Mouse (Mus musculus) liver, embryonic 16.5 days (tissue): ENCODE results near the gene Ank. TPM values are rescaled to one million over a fixed set of nuclear protein-coding genes. Genes with fewer than 3 reads are reported as not detected.
A peak's percentile ranks its signal among the peaks of the same experiment; 100 is the strongest.

Source experiments
- ATAC-seq: fragments of 200-750 bp; cut with Nextera tagmentation; 2 replicates; pipeline ENCODE4 v1.8.0; 2017; ENCODE audit warnings: low read depth, mild to moderate bottlenecking, moderate number of reproducible peaks, moderate library complexity
- H3K27ac ChIP-seq: fragments of 300-500 bp; sonication (generic); 2 replicates; pipeline ENCODE4 v1.5.1; 2014; ENCODE audit warnings: mild to moderate bottlenecking, low read length
- H3K27me3 ChIP-seq: fragments of 300-500 bp; sonication (generic); 2 replicates; pipeline ENCODE4 v1.6.1; 2014; ENCODE audit warnings: low read depth, low read length, mixed read lengths; ENCODE audit not compliant: control insufficient read depth, insufficient read depth
- H3K36me3 ChIP-seq: fragments of 300-500 bp; sonication (generic); 2 replicates; pipeline ENCODE4 v1.6.1; 2014; ENCODE audit warnings: mild to moderate bottlenecking; ENCODE audit not compliant: control insufficient read depth, insufficient read depth
- H3K4me1 ChIP-seq: fragments of 300-500 bp; sonication (generic); 2 replicates; pipeline ENCODE4 v1.6.1; 2014; ENCODE audit warnings: low read depth, low read length, mixed read lengths; ENCODE audit not compliant: control insufficient read depth
- H3K4me2 ChIP-seq: fragments of 300-500 bp; sonication (generic); 2 replicates; pipeline ENCODE4 v1.6.1; 2014; ENCODE audit warnings: low read depth, low read length, mixed read lengths
- H3K4me3 ChIP-seq: fragments of 300-500 bp; sonication (generic); 2 replicates; pipeline ENCODE4 v1.5.1; 2014; ENCODE audit warnings: low read depth, mild to moderate bottlenecking, low read length
- H3K9ac ChIP-seq: fragments of 300-500 bp; sonication (generic); 2 replicates; pipeline ENCODE4 v1.6.1; 2014; ENCODE audit warnings: low read depth, low read length
- H3K9me3 ChIP-seq: fragments of 300-500 bp; sonication (generic); replicated peaks from 2 replicates; pipeline ENCODE4 v1.6.1; 2016; ENCODE audit warnings: low read length; ENCODE audit not compliant: control insufficient read depth
- WGBS: fragments of 180-500 bp; shearing (Covaris S2); extraction: QIAGEN DNeasy Blood & Tissue Kit; methylation state at CpG from one replicate; pipeline ENCODE4 v1.1.7; 2014; ENCODE audit not compliant: insufficient replicate concordance; 5-methylcytosine and 5-hydroxymethylcytosine counted together
- polyA plus RNA-seq: library from polyadenylated mRNA; unstranded; fragments of >200 nt; fragmentation: Nextera tagmentation; extraction: Ambion mirVana; gene quantifications from 2 replicates; pipeline ENCODE4 v1.2.1, GENCODE M21; 2015

Gene Ank
- polyA plus RNA-seq, 1 experiment from 2014 or later = 6.6 TPM

DNA sequence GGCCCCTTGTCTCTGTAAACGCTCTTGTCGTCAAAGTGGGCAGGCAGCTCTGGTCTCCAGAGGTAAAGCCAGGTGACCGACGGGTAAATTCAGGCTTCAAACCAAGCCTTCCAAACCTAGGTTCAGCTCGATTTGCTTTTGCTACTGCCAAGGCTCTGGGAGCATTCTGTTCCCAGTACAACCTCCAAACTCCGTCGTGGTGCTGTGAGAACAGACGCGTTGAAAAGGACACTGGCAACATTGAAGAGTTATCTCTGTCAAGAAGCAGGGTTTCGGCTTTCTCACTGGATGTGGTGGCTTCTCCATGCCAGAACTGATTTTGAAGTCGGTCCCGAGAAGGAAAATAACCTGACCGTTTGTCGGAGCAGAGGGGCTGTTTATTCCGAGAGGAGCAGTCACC lies 9.5 kb downstream of the Ank start:
- no peaks in the 10 kb centered on the region for H3K9me3 ChIP-seq
- 75% methylated on average over 15 of the region's 15 CpGs for WGBS
- ATAC-seq = no peak
- H3K27me3 ChIP-seq = no peaks in the 10 kb centered on the region
- H3K4me1 ChIP-seq = peaks cover 42% of the 10 kb centered on the region
- no peak overlapping the region for H3K27ac ChIP-seq
- H3K36me3 ChIP-seq = no peaks in the 10 kb centered on the region
- no peak overlapping the region for H3K9ac ChIP-seq
- no peak overlapping the region for H3K4me2 ChIP-seq
- H3K4me3 ChIP-seq = no peak overlapping the region

DNA sequence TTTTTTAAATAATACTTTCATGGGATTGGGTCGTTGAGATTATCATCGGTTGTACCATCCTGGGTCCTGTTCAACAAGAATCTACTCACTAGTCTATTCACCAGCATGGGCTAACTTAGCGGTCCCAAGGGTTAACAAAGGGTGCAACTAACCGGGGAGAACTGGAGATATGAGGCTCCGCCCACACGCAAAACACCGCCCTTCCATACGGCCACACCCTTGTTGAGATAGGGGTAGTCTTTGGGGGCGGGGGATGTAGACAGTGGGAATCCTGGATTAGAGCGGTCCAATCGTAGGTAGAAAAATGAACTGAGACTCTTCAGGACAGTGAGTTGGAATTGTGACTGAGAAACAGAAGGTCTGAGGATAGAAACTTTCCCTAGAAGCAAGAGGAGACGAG lies 10.2 kb downstream of the Ank start:
- ATAC-seq = peak; percentile 60
- WGBS = 49% methylated on average over 12 of the region's 12 CpGs
- Histone ChIP-seq H3K9me3 (no peaks in the 10 kb centered on the region), H3K9ac (no peak overlapping the region), H3K4me1 (peaks cover 42% of the 10 kb centered on the region), H3K4me3 (no peak overlapping the region), H3K27ac (no peak overlapping the region; the same call in 1 of the 2 replicates), H3K36me3 (no peaks in the 10 kb centered on the region), H3K27me3 (no peaks in the 10 kb centered on the region), H3K4me2 (no peak overlapping the region; the same call in 1 of the 2 replicates)

DNA sequence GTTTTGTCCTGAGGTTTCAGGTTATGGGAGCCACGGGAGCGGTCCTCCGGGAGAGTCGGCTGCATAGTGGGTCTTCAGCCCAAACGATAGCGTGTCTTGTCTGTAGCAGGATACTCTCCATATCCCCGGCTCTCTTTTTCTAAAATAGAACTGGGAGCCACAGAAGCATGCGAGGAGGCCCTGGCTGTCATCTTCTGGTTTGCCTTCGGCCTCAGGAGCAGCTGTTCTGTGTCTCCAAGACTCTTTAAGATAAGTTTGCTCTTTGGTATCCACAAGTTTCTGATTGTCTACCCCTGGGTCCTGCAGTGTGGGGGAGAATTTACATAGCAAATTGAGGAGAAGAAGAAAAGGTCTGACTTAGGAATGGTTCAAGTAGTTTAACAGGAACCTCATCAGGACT lies 10.7 kb downstream of the Ank start:
- Histone ChIP-seq H3K4me1 (peaks cover 42% of the 10 kb centered on the region), H3K27ac (peak overlapping the region; percentile 60), H3K9me3 (no peaks in the 10 kb centered on the region), H3K9ac (no peak overlapping the region), H3K27me3 (no peaks in the 10 kb centered on the region), H3K36me3 (no peaks in the 10 kb centered on the region), H3K4me2 (no peak overlapping the region), H3K4me3 (no peak overlapping the region)
- 88% methylated on average over 9 of the region's 9 CpGs for WGBS
- ATAC-seq = no peak

DNA sequence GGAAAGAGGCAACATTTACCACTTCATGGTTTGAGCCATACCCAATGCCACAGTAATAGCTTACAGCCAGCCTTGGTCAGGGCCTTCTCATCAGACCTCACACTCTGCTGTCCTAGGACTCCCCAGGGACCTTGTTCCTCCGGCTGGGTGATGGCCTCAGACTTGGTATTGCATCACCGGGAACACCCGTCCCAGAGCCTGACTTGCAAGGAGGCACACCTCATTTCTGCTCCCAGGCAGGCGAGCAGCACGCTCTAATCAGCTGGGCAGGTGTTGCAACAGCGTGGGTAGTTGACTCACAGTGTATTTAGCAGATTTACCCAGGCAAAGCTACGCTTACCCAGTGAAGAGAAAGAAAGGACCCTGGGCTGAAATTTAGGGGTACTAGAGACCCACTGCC lies 11.2 kb downstream of the Ank start:
- Histone ChIP-seq H3K4me3 (no peak overlapping the region), H3K9me3 (no peaks in the 10 kb centered on the region), H3K27ac (peak overlapping the region; percentile 60), H3K9ac (no peak overlapping the region), H3K4me2 (no peak overlapping the region), H3K4me1 (peaks cover 42% of the 10 kb centered on the region), H3K36me3 (no peaks in the 10 kb centered on the region), H3K27me3 (no peaks in the 10 kb centered on the region)
- peak; percentile 83 for ATAC-seq
- 50% methylated on average over 7 of the region's 7 CpGs for WGBS

DNA sequence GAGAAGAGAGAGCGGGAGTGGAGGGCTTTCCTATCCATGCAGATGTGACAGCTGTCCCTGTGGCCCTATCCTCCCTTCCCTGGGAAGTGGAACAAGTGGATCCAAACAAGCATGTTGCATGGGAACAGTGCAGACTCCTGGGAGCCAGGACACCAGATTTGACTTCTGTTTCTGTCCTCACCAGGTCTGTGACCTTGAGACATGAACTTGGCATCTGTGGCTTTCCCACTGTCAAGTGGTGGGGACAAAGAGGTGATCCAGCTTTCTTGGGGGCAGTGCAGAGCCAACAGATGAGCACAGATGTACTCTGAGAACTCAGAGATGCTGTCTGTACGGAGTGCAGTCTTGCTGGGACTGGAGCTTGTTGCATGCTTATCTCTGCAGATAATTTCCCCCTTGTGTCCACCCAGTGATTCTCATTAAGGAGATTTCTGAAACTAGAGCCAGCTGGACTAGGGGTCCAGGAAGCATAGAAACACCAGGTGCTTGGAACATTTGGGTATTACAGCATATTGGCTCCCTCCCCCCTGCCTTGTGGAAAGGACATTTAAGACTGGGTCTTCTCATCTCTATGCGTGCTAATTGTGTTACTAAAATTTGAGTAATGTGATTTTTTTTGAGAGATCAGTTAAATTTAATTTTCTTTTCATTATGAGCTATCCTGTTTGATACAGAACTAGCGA lies 14.0 kb downstream of the Ank start:
- Histone ChIP-seq H3K4me2 (no peak overlapping the region), H3K27ac (no peak overlapping the region)

DNA sequence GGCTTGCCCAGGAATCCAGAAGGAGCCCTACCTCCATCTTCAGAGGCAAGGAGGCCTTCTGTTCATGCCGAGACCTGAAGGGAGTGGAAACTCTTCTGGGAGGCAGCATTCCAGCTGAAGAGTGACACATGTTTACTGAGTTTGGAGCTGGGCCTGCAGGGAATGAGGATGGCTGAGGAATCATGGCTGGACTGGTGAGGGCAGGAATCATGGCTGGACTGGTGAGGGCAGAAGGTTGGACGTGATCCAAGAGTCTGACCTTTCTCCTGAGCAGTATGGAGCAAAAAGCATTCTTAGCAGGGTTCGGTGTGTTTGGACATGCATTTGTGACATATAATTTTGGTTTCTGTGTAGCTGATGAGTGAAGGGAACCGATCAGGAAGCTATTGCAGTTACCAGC lies 15.5 kb downstream of the Ank start:
- Histone ChIP-seq H3K9me3 (no peaks in the 10 kb centered on the region), H3K4me3 (no peak overlapping the region), H3K4me1 (peaks cover 43% of the 10 kb centered on the region), H3K9ac (no peak overlapping the region), H3K36me3 (no peaks in the 10 kb centered on the region), H3K27ac (no peak overlapping the region), H3K27me3 (no peaks in the 10 kb centered on the region), H3K4me2 (no peak overlapping the region)
- no peak for ATAC-seq
- 79% methylated on average over 4 of the region's 4 CpGs for WGBS

More for the DNA sequence above, 14.0 kb downstream of the Ank start:
- 73% methylated on average over 4 of the region's 4 CpGs for WGBS
- Histone ChIP-seq H3K4me1 (peaks cover 42% of the 10 kb centered on the region), H3K27me3 (no peaks in the 10 kb centered on the region), H3K4me3 (no peak overlapping the region), H3K9me3 (no peaks in the 10 kb centered on the region), H3K9ac (no peak overlapping the region), H3K36me3 (no peaks in the 10 kb centered on the region)
- no peak for ATAC-seq

DNA sequence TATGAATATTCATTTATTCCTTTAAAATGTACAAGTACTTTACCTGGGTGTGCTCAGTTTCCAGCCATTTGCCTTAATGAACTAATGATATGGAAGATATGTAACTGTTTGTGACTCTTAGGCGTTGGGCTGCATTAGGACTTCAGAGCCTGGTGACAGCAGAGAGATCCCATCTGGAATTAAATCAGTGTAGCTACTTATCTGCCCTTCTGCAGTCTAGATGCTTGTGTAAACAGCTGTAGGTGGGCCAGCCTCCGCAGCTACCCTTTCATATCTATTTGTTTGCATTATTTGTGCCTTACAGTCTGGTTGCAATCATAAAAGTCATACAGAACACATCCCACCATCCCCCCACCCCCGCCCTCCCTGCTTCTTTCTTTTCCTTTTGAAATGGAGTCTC lies 16.7 kb downstream of the Ank start:
- Histone ChIP-seq H3K27me3 (no peaks in the 10 kb centered on the region; the same call in 1 of the 2 replicates), H3K9ac (no peak overlapping the region), H3K36me3 (no peaks in the 10 kb centered on the region), H3K4me1 (peaks cover 39% of the 10 kb centered on the region), H3K9me3 (no peaks in the 10 kb centered on the region), H3K27ac (no peak overlapping the region), H3K4me2 (no peak overlapping the region), H3K4me3 (no peak overlapping the region)
- ATAC-seq = no peak
- 59% methylated on average over 3 of the region's 3 CpGs for WGBS

DNA sequence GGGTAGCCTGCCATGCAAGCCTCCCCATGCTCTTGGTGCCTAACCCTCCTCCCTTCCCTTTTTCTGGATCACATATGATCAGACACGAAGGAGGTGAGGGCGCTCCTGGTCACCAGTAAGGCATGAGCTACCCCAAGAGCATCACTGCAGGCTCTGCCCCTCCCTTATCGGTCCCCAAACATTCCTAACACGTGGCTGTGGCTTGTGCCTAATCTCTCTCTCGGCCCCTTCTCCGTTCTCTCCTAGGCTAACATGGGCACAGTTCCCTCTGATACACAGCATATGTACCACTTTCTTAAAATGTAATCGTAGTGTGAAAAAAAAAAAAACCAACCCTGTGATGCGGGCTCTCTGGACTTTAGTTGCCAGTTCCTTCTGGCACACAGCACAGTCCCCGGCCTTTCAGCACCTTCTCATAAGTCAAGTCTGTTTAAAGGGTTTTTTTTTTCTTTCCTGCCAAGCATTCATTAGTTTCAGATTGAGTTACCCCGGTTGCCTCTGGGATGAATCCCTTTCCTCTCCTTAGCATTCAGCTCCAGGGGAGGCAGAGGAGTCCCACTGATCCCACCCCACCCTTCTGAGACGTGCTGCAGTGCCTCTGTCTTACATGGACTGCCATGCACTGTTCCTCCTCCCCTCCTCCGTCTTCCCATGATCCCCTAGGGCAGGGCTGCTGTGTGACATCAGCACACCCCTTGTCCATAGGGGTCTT lies 19.2 kb downstream of the Ank start:
- Histone ChIP-seq H3K9me3 (no peaks in the 10 kb centered on the region), H3K9ac (0 out of 2 replicates have a peak overlapping the region, but pooled peaks have one; percentile 30), H3K27ac (0 out of 2 replicates have a peak overlapping the region, but pooled peaks have one; percentile 29), H3K27me3 (no peaks in the 10 kb centered on the region; the same call in 1 of the 2 replicates), H3K4me3 (no peak overlapping the region), H3K36me3 (no peaks in the 10 kb centered on the region), H3K4me2 (peak overlapping the region; percentile 39), H3K4me1 (peaks cover 34% of the 10 kb centered on the region)
- 36% methylated on average over 12 of the region's 12 CpGs for WGBS
- ATAC-seq = peak; percentile 100

DNA sequence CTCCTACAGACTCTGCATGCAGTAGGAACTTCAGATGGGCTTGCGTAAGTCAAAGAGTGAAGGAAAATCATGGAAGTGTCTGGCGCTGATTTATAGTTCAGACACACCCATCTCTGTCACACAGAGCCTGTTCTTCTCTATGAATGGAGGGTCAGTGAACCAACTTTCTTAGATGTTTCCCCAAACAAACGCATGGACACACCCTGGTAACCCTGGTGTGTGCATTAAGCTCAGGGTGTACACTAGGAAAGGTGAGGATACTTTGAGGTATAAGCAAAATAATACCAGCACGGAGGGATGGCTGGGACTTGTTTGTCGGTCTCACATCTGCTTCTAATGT lies 19.8 kb downstream of the Ank start:
- 71% methylated on average over 5 of the region's 5 CpGs for WGBS

More for the DNA sequence above, 19.8 kb downstream of the Ank start:
- H3K27ac ChIP-seq = no peak overlapping the region
- H3K4me1 ChIP-seq = peaks cover 39% of the 10 kb centered on the region
- H3K4me2 ChIP-seq = peak overlapping the region; percentile 39; the same call in 1 of the 2 replicates
- no peak for ATAC-seq
- no peak overlapping the region for H3K9ac ChIP-seq
- no peaks in the 10 kb centered on the region for H3K9me3 ChIP-seq
- H3K27me3 ChIP-seq = no peaks in the 10 kb centered on the region; the same call in 1 of the 2 replicates
- no peaks in the 10 kb centered on the region for H3K36me3 ChIP-seq
- H3K4me3 ChIP-seq = no peak overlapping the region
